ENCODE assay signal across 21 mouse cellular contexts in the genomic region with DNA sequence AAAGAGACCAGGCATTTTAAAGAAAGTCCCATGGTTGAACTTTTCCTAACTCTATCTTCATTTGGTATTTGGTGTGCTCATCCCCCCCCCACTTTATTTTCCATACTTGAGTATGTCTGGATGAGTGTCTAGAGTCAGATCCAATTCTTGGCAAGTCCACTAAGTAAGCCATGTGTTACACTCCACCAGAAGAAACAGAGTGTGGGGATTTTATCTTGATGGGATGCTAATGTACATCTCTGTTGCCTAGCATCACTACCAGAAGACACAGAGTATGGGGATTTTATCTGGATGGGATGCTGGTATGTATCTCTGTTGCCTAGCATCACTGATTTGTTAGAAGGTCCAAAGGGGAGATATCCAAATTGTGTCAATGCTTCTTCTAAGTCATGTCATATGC. TPM values are rescaled to one million over a fixed set of nuclear protein-coding genes. Genes with fewer than 3 reads are reported as not detected.
DNase-seq lines count a peak whose midpoint lies in the region; ATAC-seq and TF ChIP-seq lines count a peak whose summit lies in the region.
"Had no signal": no experiment of that assay in that cellular context is flagged by ENCODE, and none has a peak within 500 bp of the region (broad histone marks: within the 10 kb centered on the region; RNA-seq: fewer than 3 reads in every experiment).

No protein-coding gene starts in this region.

- peak; percentile 37; the same call in 1 of the 2 replicates for ATAC-seq in forebrain, embryonic 14.5 days
- ATAC-seq in forebrain, embryonic 15.5 days (replicated peaks): no peak; the same call in 1 of the 2 replicates
- peak; percentile 83 for ATAC-seq in forebrain, postnatal 0 days

- no peak overlapping the region for H3K4me3 ChIP-seq in forebrain, embryonic 14.5 days (ENCODE audit: low read depth, low read length)
- H3K4me3 ChIP-seq in forebrain, embryonic 15.5 days: no peak overlapping the region
- H3K4me3 ChIP-seq in forebrain, postnatal 0 days (ENCODE audit: low read depth, low read length): no peak overlapping the region
- H3K4me3 ChIP-seq in forebrain, embryonic 10.5 days: no peak overlapping the region
- H3K4me3 ChIP-seq: embryonic facial prominence, embryonic 13.5 days; embryonic facial prominence, embryonic 15.5 days; erythroblast, embryonic 14.5 days; gastrocnemius, adult 2 months had no signal

- peak; percentile 19 for DNase-seq in forebrain, embryonic 14.5 days (ENCODE audit: low spot score)
- peak; percentile 49 for DNase-seq in forebrain, postnatal 0 days
- DNase-seq in forebrain, embryonic 10.5 days (ENCODE audit: extremely low spot score, low spot score): no peak
- no peak for DNase-seq in cerebellum, postnatal 10 days
- DNase-seq: adrenal gland, adult 2 months; adrenal gland, postnatal 10 days; adrenal gland, postnatal 25 days; cerebellum, adult 11-12 months; cerebellum, adult 2 months; cerebellum, adult 9-10 months; cerebellum, postnatal 14 days; cerebellum, postnatal 36 days; embryo, embryonic 11 days; gastrocnemius, adult 2 months had no signal

- H3K9me3 ChIP-seq in forebrain, embryonic 14.5 days (replicated peaks; ENCODE audit: control insufficient read depth, low read length): no peaks in the 10 kb centered on the region
- H3K9me3 ChIP-seq in forebrain, embryonic 15.5 days: no peaks in the 10 kb centered on the region
- H3K9me3 ChIP-seq in forebrain, postnatal 0 days (ENCODE audit: low read length): no peaks in the 10 kb centered on the region
- no peaks in the 10 kb centered on the region for H3K9me3 ChIP-seq in forebrain, embryonic 10.5 days
- H3K9me3 ChIP-seq: embryonic facial prominence, embryonic 13.5 days; embryonic facial prominence, embryonic 15.5 days had no signal

- no peaks in the 10 kb centered on the region for H3K36me3 ChIP-seq in forebrain, embryonic 14.5 days (ENCODE audit: control insufficient read depth, insufficient read depth, low read length)
- no peaks in the 10 kb centered on the region for H3K36me3 ChIP-seq in forebrain, embryonic 15.5 days
- H3K36me3 ChIP-seq in forebrain, postnatal 0 days (ENCODE audit: insufficient read depth): no peaks in the 10 kb centered on the region
- no peaks in the 10 kb centered on the region for H3K36me3 ChIP-seq in forebrain, embryonic 10.5 days (replicated peaks)
- H3K36me3 ChIP-seq: embryonic facial prominence, embryonic 13.5 days; embryonic facial prominence, embryonic 15.5 days had no signal

- no peak overlapping the region for H3K4me2 ChIP-seq in forebrain, embryonic 14.5 days (ENCODE audit: low read length)
- H3K4me2 ChIP-seq in forebrain, embryonic 15.5 days (replicated peaks): no peak overlapping the region
- H3K4me2 ChIP-seq in forebrain, postnatal 0 days (ENCODE audit: low read depth): no peak overlapping the region
- H3K4me2 ChIP-seq: embryonic facial prominence, embryonic 13.5 days; embryonic facial prominence, embryonic 15.5 days had no signal

- H3K27ac ChIP-seq in forebrain, embryonic 14.5 days (ENCODE audit: low read depth, low read length): no peak overlapping the region
- H3K27ac ChIP-seq in forebrain, embryonic 15.5 days (replicated peaks): no peak overlapping the region
- no peak overlapping the region for H3K27ac ChIP-seq in forebrain, postnatal 0 days (ENCODE audit: low read depth, low read length)
- H3K27ac ChIP-seq in forebrain, embryonic 10.5 days: no peak overlapping the region
- H3K27ac ChIP-seq: embryonic facial prominence, embryonic 13.5 days; embryonic facial prominence, embryonic 15.5 days; gastrocnemius, adult 2 months had no signal

- no peak for TF ChIP-seq CTCF in forebrain, postnatal 0 days (IDR thresholded peaks at IDR 0.05; ENCODE audit: low read depth)

- H3K9ac ChIP-seq in forebrain, embryonic 14.5 days (ENCODE audit: low read length): no peak overlapping the region
- no peak overlapping the region for H3K9ac ChIP-seq in forebrain, embryonic 15.5 days (replicated peaks)
- no peak overlapping the region for H3K9ac ChIP-seq in forebrain, postnatal 0 days
- H3K9ac ChIP-seq: embryonic facial prominence, embryonic 13.5 days; embryonic facial prominence, embryonic 15.5 days had no signal

- no peaks in the 10 kb centered on the region for H3K27me3 ChIP-seq in forebrain, embryonic 14.5 days (replicated peaks; ENCODE audit: control insufficient read depth, insufficient read depth, low read length)
- no peaks in the 10 kb centered on the region for H3K27me3 ChIP-seq in forebrain, embryonic 15.5 days
- H3K27me3 ChIP-seq in forebrain, postnatal 0 days (ENCODE audit: insufficient read depth, low read length): no peaks in the 10 kb centered on the region
- H3K27me3 ChIP-seq in forebrain, embryonic 10.5 days (ENCODE audit: poor library complexity, severe bottlenecking): no peaks in the 10 kb centered on the region
- H3K27me3 ChIP-seq: embryonic facial prominence, embryonic 13.5 days; embryonic facial prominence, embryonic 15.5 days had no signal

- no peaks in the 10 kb centered on the region for H3K4me1 ChIP-seq in forebrain, embryonic 14.5 days (ENCODE audit: control insufficient read depth, insufficient read depth, low read length)
- peaks cover 8% of the 10 kb centered on the region; the same call in 1 of the 2 replicates for H3K4me1 ChIP-seq in forebrain, embryonic 15.5 days
- H3K4me1 ChIP-seq in forebrain, postnatal 0 days (ENCODE audit: insufficient read depth): no peaks in the 10 kb centered on the region
- no peaks in the 10 kb centered on the region for H3K4me1 ChIP-seq in forebrain, embryonic 10.5 days
- H3K4me1 ChIP-seq: embryonic facial prominence, embryonic 13.5 days; embryonic facial prominence, embryonic 15.5 days had no signal

RNA-seq across cellular contexts. Expression of a gene that starts 24.0 kb away (rescaled TPM):
- polyA plus RNA-seq in forebrain, embryonic 14.5 days (2014; fragmentation: Nextera tagmentation; extraction: Ambion mirVana): 36.0 TPM in 2 replicates
- 27.2 and 33.9 TPM in 2 replicates for polyA plus RNA-seq in forebrain, embryonic 15.5 days (2015; fragmentation: Nextera tagmentation; extraction: Ambion mirVana)
- total RNA-seq in forebrain, postnatal 0 days (2014; rRNA removed): 154 and 164 TPM in 2 replicates
- polyA plus RNA-seq in forebrain, postnatal 0 days (2015; fragmentation: Nextera tagmentation; extraction: Ambion mirVana): 16.9 and 27.2 TPM in 2 replicates
- polyA plus RNA-seq in forebrain, embryonic 10.5 days (2016; fragmentation: Nextera tagmentation; extraction: Ambion mirVana): 2.0 and 2.8 TPM in 2 replicates
- total RNA-seq: common myeloid progenitor, adult 5-6 weeks; MEL had no signal
- polyA plus RNA-seq: C2C12; erythroblast, embryonic 14.5 days had no signal

Comparison
In these comparisons a context has a peak if more than half of its experiments do, and no peak if none do; other contexts are left out.
1. DNase-seq: peak in forebrain, embryonic 14.5 days (single experiment) and forebrain, postnatal 0 days (single experiment); none in forebrain, embryonic 10.5 days (single experiment) and cerebellum, postnatal 10 days (0 of 2).